Mouse (Mus musculus): ENCODE measurements around the gene Abhd14b. TPM values are rescaled to one million over a fixed set of nuclear protein-coding genes. Genes with fewer than 3 reads are reported as not detected.
A peak's percentile ranks its signal among the peaks of the same experiment; 100 is the strongest.

The Abhd14b gene
- polyA plus RNA-seq, 1 experiment from 2014 or later, result 15.4 TPM

GRCm38 (mm10) chr9:106472321-106472720 lies 25.1 kb downstream of the Abhd14b start:
- Histone ChIP-seq H3K27ac (no peak overlapping the region), H3K79me2 (ENCODE audit: inconsistent target) (peaks cover 12% of the 10 kb centered on the region), H3K36me3 (ENCODE audit: inconsistent target) (peaks cover 8% of the 10 kb centered on the region; the same call in 1 of the 2 replicates), H3K4me3 (ENCODE audit: inconsistent target) (no peak overlapping the region)
- WGBS (ENCODE audit: missing documents), result 91% methylated on average over 4 of the region's 4 CpGs

GRCm38 (mm10) chr9:106473081-106473752 lies 26.0 kb downstream of the Abhd14b start:
- 97% methylated on average over 16 of the region's 16 CpGs for WGBS (ENCODE audit: missing documents)
- Histone ChIP-seq H3K36me3 (ENCODE audit: inconsistent target) (peaks cover 8% of the 10 kb centered on the region; the same call in 1 of the 2 replicates), H3K79me2 (ENCODE audit: inconsistent target) (peaks cover 21% of the 10 kb centered on the region), H3K4me3 (ENCODE audit: inconsistent target) (no peak overlapping the region), H3K27ac (no peak overlapping the region)

GRCm38 (mm10) chr9:106473753-106474105 lies 26.5 kb downstream of the Abhd14b start:
- Histone ChIP-seq H3K36me3 (ENCODE audit: inconsistent target) (peaks cover 8% of the 10 kb centered on the region; the same call in 1 of the 2 replicates), H3K27ac (no peak overlapping the region), H3K4me3 (ENCODE audit: inconsistent target) (no peak overlapping the region), H3K79me2 (ENCODE audit: inconsistent target) (peaks cover 26% of the 10 kb centered on the region)
- WGBS (ENCODE audit: missing documents), result 94% methylated on average over 5 of the region's 5 CpGs

- Histone ChIP-seq H3K36me3 (ENCODE audit: inconsistent target) (peaks cover 8% of the 10 kb centered on the region; the same call in 1 of the 2 replicates), H3K79me2 (ENCODE audit: inconsistent target) (peaks cover 33% of the 10 kb centered on the region), H3K27ac (no peak overlapping the region), H3K4me3 (ENCODE audit: inconsistent target) (no peak overlapping the region)
- WGBS (ENCODE audit: missing documents), result 42% methylated on average over 6 of the region's 6 CpGs
Observed at GRCm38 (mm10) chr9:106474456-106474855, 27.2 kb downstream of the Abhd14b start.

- Histone ChIP-seq H3K79me2 (ENCODE audit: inconsistent target) (peaks cover 38% of the 10 kb centered on the region), H3K4me3 (ENCODE audit: inconsistent target) (peak overlapping the region; percentile 72), H3K36me3 (ENCODE audit: inconsistent target) (peaks cover 8% of the 10 kb centered on the region; the same call in 1 of the 2 replicates), H3K27ac (peak overlapping the region; percentile 94)
- 67% methylated on average over 7 of the region's 7 CpGs for WGBS (ENCODE audit: missing documents)
Observed at GRCm38 (mm10) chr9:106475046-106475445, 27.8 kb downstream of the Abhd14b start.

GRCm38 (mm10) chr9:106475663-106476001 lies 28.4 kb downstream of the Abhd14b start, which contains the start of gene Rrp9:
TSS of gene Rrp9 (plus strand) at chr9:106475963.
- H3K79me2 ChIP-seq (ENCODE audit: inconsistent target), result peaks cover 38% of the 10 kb centered on the region
- WGBS (ENCODE audit: missing documents), result 31% methylated on average over 10 of the region's 10 CpGs
- H3K27ac ChIP-seq, result peak within 1 kb of the TSS; percentile 94
- peaks cover 10% of the 10 kb centered on the region; the same call in 1 of the 2 replicates for H3K36me3 ChIP-seq (ENCODE audit: inconsistent target)
- H3K4me3 ChIP-seq (ENCODE audit: inconsistent target), result peak within 1 kb of the TSS; percentile 72

GRCm38 (mm10) chr9:106476002-106476923 lies 29.0 kb downstream of the Abhd14b start:
- Histone ChIP-seq H3K36me3 (ENCODE audit: inconsistent target) (peaks cover 15% of the 10 kb centered on the region; the same call in 1 of the 2 replicates), H3K27ac (peak overlapping the region; percentile 94), H3K79me2 (ENCODE audit: inconsistent target) (peaks cover 38% of the 10 kb centered on the region), H3K4me3 (ENCODE audit: inconsistent target) (peak overlapping the region; percentile 72)
- WGBS (ENCODE audit: missing documents), result 8% methylated on average over 16 of the region's 16 CpGs

GRCm38 (mm10) chr9:106476924-106477484 lies 29.7 kb downstream of the Abhd14b start, which contains the start of gene Parp3:
TSS of gene Parp3 (minus strand) at chr9:106476949.
- Histone ChIP-seq H3K79me2 (ENCODE audit: inconsistent target) (peaks cover 38% of the 10 kb centered on the region), H3K27ac (peak within 1 kb of the TSS; percentile 94), H3K4me3 (ENCODE audit: inconsistent target) (peak within 1 kb of the TSS; percentile 87), H3K36me3 (ENCODE audit: inconsistent target) (peaks cover 19% of the 10 kb centered on the region; the same call in 1 of the 2 replicates)
- WGBS (ENCODE audit: missing documents), result 1% methylated on average over 39 of the region's 41 CpGs

GRCm38 (mm10) chr9:106477649-106478048 lies 30.4 kb downstream of the Abhd14b start:
- peaks cover 38% of the 10 kb centered on the region for H3K79me2 ChIP-seq (ENCODE audit: inconsistent target)
- H3K27ac ChIP-seq, result no peak overlapping the region
- H3K36me3 ChIP-seq (ENCODE audit: inconsistent target), result peaks cover 19% of the 10 kb centered on the region; the same call in 1 of the 2 replicates
- peak overlapping the region; percentile 87 for H3K4me3 ChIP-seq (ENCODE audit: inconsistent target)
- WGBS (ENCODE audit: missing documents), result 2% methylated on average over 16 of the region's 16 CpGs

- Histone ChIP-seq H3K4me3 (ENCODE audit: inconsistent target) (peak overlapping the region; percentile 87), H3K27ac (no peak overlapping the region), H3K79me2 (ENCODE audit: inconsistent target) (peaks cover 38% of the 10 kb centered on the region), H3K36me3 (ENCODE audit: inconsistent target) (peaks cover 24% of the 10 kb centered on the region; the same call in 1 of the 2 replicates)
- 74% methylated on average over 9 of the region's 9 CpGs for WGBS (ENCODE audit: missing documents)
Observed at GRCm38 (mm10) chr9:106478101-106478500, 30.8 kb downstream of the Abhd14b start.

GRCm38 (mm10) chr9:106480541-106480940 lies 33.3 kb downstream of the Abhd14b start:
- H3K36me3 ChIP-seq (ENCODE audit: inconsistent target), result peaks cover 36% of the 10 kb centered on the region; the same call in 1 of the 2 replicates
- 95% methylated on average over 6 of the region's 7 CpGs for WGBS (ENCODE audit: missing documents)

GRCm38 (mm10) chr9:106481075-106481474 lies 33.8 kb downstream of the Abhd14b start:
- WGBS (ENCODE audit: missing documents), result 47% methylated on average over 15 of the region's 15 CpGs
- no peak overlapping the region for H3K27ac ChIP-seq
- peaks cover 26% of the 10 kb centered on the region for H3K79me2 ChIP-seq (ENCODE audit: inconsistent target)
- no peak overlapping the region for H3K4me3 ChIP-seq (ENCODE audit: inconsistent target)
- peaks cover 36% of the 10 kb centered on the region; the same call in 1 of the 2 replicates for H3K36me3 ChIP-seq (ENCODE audit: inconsistent target)

More at GRCm38 (mm10) chr9:106480541-106480940, 33.3 kb downstream of the Abhd14b start:
- no peak overlapping the region for H3K27ac ChIP-seq
- H3K79me2 ChIP-seq (ENCODE audit: inconsistent target), result peaks cover 29% of the 10 kb centered on the region
- H3K4me3 ChIP-seq (ENCODE audit: inconsistent target), result no peak overlapping the region

- Histone ChIP-seq H3K27ac (no peak overlapping the region), H3K4me3 (ENCODE audit: inconsistent target) (no peak overlapping the region), H3K36me3 (ENCODE audit: inconsistent target) (peaks cover 36% of the 10 kb centered on the region; the same call in 1 of the 2 replicates), H3K79me2 (ENCODE audit: inconsistent target) (peaks cover 26% of the 10 kb centered on the region)
- 90% methylated on average over 12 of the region's 13 CpGs for WGBS (ENCODE audit: missing documents)
Observed at GRCm38 (mm10) chr9:106481676-106482075, 34.4 kb downstream of the Abhd14b start.

- Histone ChIP-seq H3K27ac (no peak overlapping the region), H3K4me3 (ENCODE audit: inconsistent target) (no peak overlapping the region), H3K36me3 (ENCODE audit: inconsistent target) (peaks cover 36% of the 10 kb centered on the region; the same call in 1 of the 2 replicates), H3K79me2 (ENCODE audit: inconsistent target) (peaks cover 22% of the 10 kb centered on the region)
- WGBS (ENCODE audit: missing documents), result 88% methylated on average over 14 of the region's 17 CpGs
Observed at GRCm38 (mm10) chr9:106482578-106483115, 35.4 kb downstream of the Abhd14b start.
